Mouse (Mus musculus) c-Kit-positive CD71-negative TER-119-negative erythroid progenitor cells, embryonic 14.5 days (primary cell): ENCODE measurements around the gene Chpf.
A peak's percentile ranks its signal among the peaks of the same experiment; 100 is the strongest.

ENCODE experiments used
- DNase-seq: peaks from one replicate; pipeline ENCODE4 v3.0.0-alpha.2; 2013; ENCODE audit warnings: low read depth

Gene Chpf

DNA sequence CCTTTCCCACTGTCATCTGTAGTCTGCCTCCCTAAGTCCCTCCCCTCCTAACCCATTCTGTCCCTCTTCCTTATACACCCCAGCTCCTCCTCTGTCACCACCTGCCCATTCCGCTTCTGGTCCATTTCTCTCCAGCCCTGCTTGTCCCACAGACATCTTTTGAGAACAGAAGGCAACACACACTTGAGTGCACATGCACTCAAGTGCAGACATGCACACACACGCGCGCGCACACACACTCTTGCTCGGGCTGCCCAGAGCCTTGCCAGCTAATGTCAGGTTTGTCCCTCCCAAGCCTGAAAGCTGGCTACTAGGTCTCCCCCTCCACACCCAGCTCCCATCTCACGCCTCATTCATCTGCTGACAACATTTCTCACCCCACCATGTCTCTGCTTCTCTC is 38.4 kb downstream of the Chpf start:
- no peak for DNase-seq

DNA sequence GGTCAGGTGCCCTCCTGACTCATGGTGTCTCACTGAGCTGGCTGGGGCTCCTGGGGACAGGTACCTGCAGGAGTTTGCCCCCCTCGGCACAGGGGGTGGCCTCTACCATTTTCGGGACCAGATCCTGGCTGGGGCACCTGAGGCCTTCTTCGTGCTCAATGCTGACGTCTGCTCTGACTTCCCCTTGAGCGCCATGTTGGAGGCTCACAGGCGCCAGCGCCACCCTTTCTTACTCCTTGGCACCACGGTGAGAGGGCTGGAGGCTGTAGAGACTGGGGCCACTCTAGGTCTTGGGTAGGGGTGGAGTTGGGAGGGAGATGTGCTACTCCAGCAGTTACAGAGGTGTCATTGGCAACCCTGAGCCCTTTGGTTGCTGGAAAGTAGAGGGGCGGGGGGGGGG is 40.3 kb downstream of the Chpf start:
- no peak for DNase-seq

DNA sequence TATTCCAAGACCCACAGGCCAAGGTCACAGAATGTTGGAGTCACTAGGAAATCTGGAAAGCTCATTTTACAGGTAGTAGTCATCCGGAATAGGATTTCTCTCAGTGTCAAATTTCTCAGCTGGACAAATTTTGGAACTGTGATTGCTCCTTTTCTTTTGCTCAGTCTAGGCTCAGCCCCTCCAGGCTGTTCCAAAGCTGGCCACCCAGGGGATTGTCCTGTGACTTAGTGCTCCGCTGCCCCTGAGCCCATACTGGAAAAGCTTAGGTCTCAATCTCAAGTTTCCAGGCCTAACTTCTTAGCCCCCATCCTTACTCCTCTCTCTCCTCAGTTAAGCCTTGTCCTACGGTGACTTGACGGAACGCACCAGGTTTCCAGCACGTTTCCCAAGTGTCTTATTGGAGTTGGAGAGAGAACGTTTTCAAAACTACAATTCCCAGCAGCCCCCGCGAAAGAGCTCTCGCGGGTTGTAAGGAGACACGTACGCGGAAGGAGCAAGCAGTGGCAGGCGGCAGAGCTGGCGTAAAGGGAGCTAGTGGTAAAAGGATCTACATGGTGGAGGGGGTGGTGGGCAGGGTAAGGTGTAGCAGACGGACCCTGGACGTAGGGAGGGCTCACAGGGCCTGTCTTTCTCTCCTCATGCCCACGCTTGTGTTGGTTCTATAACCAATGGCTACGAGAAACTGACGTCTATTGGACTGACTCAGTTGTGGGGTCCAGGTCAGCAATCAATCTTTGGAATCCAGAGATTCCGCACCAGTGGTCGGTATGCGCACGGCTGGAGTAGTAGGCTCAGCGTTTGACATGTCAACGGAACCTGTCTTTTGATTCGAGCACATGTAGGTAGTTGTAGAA is 43.4 kb downstream of the Chpf start, which contains the start of gene Gmppa:
Gene Gmppa (plus strand): TSS at position 456 of the 854 bp plus-strand sequence.
- peak; percentile 70 for DNase-seq

DNA sequence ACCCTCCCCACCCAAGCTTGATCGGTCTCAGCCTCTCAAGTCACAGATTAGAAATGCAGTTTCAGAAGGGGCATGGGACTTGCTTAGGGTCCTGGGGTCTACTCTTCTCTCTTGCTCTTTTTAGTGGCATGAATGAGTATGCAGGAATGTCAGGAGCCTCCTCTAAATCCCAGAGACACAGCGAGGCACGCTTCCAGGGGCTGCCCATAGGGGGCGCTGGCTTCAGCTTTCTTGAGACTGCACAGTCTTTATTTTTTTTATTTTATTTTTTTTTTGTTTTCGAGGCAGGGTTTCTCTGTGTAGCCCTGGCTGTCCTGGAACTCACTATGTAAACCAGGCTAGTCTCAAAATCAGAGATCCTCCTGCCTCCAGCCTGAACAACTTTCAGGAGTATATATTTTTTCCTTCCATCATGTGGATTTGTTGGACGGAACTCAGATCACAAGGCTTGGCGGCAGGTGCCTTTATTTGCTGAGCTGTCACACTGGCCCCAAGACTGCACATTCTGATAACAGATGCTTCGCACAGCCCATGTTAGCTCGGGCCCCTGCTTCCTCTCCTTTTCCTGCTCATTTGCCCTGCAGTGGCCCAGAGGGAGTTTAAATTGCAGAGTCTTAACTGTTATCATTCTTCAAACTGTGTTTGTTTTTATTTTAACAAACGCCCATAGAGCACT is 53.2 kb downstream of the Chpf start:
- no peak for DNase-seq
